Mouse (Mus musculus): ENCODE results near the gene Gramd1c.

The Gramd1c gene

GRCm38 (mm10) chr16:44018372-44018771 is 44.8 kb downstream of the Gramd1c start:
- no peak for DNase-seq (ENCODE audit: low spot score)

GRCm38 (mm10) chr16:44017707-44018106 is 45.4 kb downstream of the Gramd1c start:
- DNase-seq (ENCODE audit: low spot score): no peak

GRCm38 (mm10) chr16:44016164-44016563 is 47.0 kb downstream of the Gramd1c start:
- peak; percentile 14 for DNase-seq (ENCODE audit: low spot score)

- DNase-seq (ENCODE audit: low spot score): no peak
These were observed 47.6 kb downstream of the Gramd1c start for GRCm38 (mm10) chr16:44015416-44016158.

GRCm38 (mm10) chr16:44011010-44011409 is 52.1 kb downstream of the Gramd1c start:
- DNase-seq (ENCODE audit: low spot score): no peak

GRCm38 (mm10) chr16:44002086-44002485 is 61.1 kb downstream of the Gramd1c start:
- DNase-seq (ENCODE audit: low spot score): no peak

GRCm38 (mm10) chr16:43999541-43999940 is 63.6 kb downstream of the Gramd1c start:
- DNase-seq (ENCODE audit: low spot score): no peak

- DNase-seq (ENCODE audit: low spot score): no peak
These were observed 64.0 kb downstream of the Gramd1c start for GRCm38 (mm10) chr16:43999111-43999510.

GRCm38 (mm10) chr16:43994623-43995022 is 68.5 kb downstream of the Gramd1c start:
- no peak for DNase-seq (ENCODE audit: low spot score)

- DNase-seq (ENCODE audit: low spot score): no peak
These were observed 76.8 kb downstream of the Gramd1c start for GRCm38 (mm10) chr16:43986299-43986698.

GRCm38 (mm10) chr16:43980110-43980609 is 83.0 kb downstream of the Gramd1c start:
- DNase-seq (ENCODE audit: low spot score): no peak

GRCm38 (mm10) chr16:43979328-43980109 is 83.6 kb downstream of the Gramd1c start, which contains the start of gene Zdhhc23:
Zdhhc23 (minus strand) TSS chr16:43979791.
- DNase-seq (ENCODE audit: low spot score): no peak

GRCm38 (mm10) chr16:43979010-43979327 is 84.2 kb downstream of the Gramd1c start:
- DNase-seq (ENCODE audit: low spot score): no peak

- DNase-seq (ENCODE audit: low spot score): no peak
These were observed 89.4 kb downstream of the Gramd1c start for GRCm38 (mm10) chr16:43973606-43974220.

- no peak for DNase-seq (ENCODE audit: low spot score)
These were observed 90.0 kb downstream of the Gramd1c start for GRCm38 (mm10) chr16:43973147-43973546.

GRCm38 (mm10) chr16:43972391-43972790 is 90.8 kb downstream of the Gramd1c start:
- DNase-seq (ENCODE audit: low spot score): no peak

- no peak for DNase-seq (ENCODE audit: low spot score)
These were observed 91.4 kb downstream of the Gramd1c start for GRCm38 (mm10) chr16:43971741-43972140.

GRCm38 (mm10) chr16:43971189-43971588 is 92.0 kb downstream of the Gramd1c start:
- no peak for DNase-seq (ENCODE audit: low spot score)

GRCm38 (mm10) chr16:43970426-43970825 is 92.7 kb downstream of the Gramd1c start:
- DNase-seq (ENCODE audit: low spot score): no peak

- no peak for DNase-seq (ENCODE audit: low spot score)
These were observed 97.3 kb downstream of the Gramd1c start for GRCm38 (mm10) chr16:43965781-43966389.

GRCm38 (mm10) chr16:43963780-43964179 is 99.4 kb downstream of the Gramd1c start:
- DNase-seq (ENCODE audit: low spot score): no peak

GRCm38 (mm10) chr16:43963291-43963690 is 99.9 kb downstream of the Gramd1c start:
- no peak for DNase-seq (ENCODE audit: low spot score)

Data from urinary bladder, postnatal 10 days (tissue).